Mouse (Mus musculus) midbrain, embryonic 12.5 days (tissue): ENCODE results near the gene Ttll11. TPM values are rescaled to one million over a fixed set of nuclear protein-coding genes. Genes with fewer than 3 reads are reported as not detected.

ENCODE experiments used
- ATAC-seq: fragments of 200-750 bp; cut with Nextera tagmentation; 2 replicates; pipeline ENCODE4 v1.8.0; 2017; ENCODE audit warnings: low read depth, moderate TSS enrichment, moderate library complexity; ENCODE audit not compliant: low FRiP score
- H3K27ac ChIP-seq: fragments of 300-500 bp; sonication (generic); replicated peaks from 2 replicates; pipeline ENCODE4 v1.5.1; 2016; ENCODE audit warnings: mild to moderate bottlenecking
- H3K27me3 ChIP-seq: fragments of 300-500 bp; sonication (generic); 2 replicates; pipeline ENCODE4 v1.6.1; 2016; ENCODE audit warnings: mild to moderate bottlenecking
- H3K36me3 ChIP-seq: fragments of 300-500 bp; sonication (generic); 2 replicates; pipeline ENCODE4 v1.6.1; 2016
- H3K4me1 ChIP-seq: fragments of 300-500 bp; sonication (generic); 2 replicates; pipeline ENCODE4 v1.6.1; 2016
- H3K4me2 ChIP-seq: fragments of 300-500 bp; sonication (generic); replicated peaks from 2 replicates; pipeline ENCODE4 v1.6.1; 2016; ENCODE audit warnings: mild to moderate bottlenecking, moderate library complexity
- H3K4me3 ChIP-seq: fragments of 300-500 bp; sonication (generic); 2 replicates; pipeline ENCODE4 v1.5.1; 2016; ENCODE audit warnings: mild to moderate bottlenecking
- H3K9ac ChIP-seq: fragments of 300-500 bp; sonication (generic); replicated peaks from 2 replicates; pipeline ENCODE4 v1.6.1; 2016; ENCODE audit warnings: mild to moderate bottlenecking, moderate library complexity
- H3K9me3 ChIP-seq: fragments of 300-500 bp; sonication (generic); 2 replicates; pipeline ENCODE4 v1.6.1; 2016; ENCODE audit warnings: mild to moderate bottlenecking
- WGBS: fragments of 180-500 bp; shearing (Covaris S2); methylation state at CpG from one replicate; pipeline ENCODE4 v1.1.7; 2016; 5-methylcytosine and 5-hydroxymethylcytosine counted together
- polyA plus RNA-seq: library from polyadenylated mRNA; unstranded; fragments of >200 nt; fragmentation: Nextera tagmentation; extraction: Ambion mirVana; gene quantifications from 2 replicates; pipeline ENCODE4 v1.2.1, GENCODE M21; 2016

The Ttll11 gene
- polyA plus RNA-seq, 1 experiment from 2014 or later, result 4.2 TPM

DNA sequence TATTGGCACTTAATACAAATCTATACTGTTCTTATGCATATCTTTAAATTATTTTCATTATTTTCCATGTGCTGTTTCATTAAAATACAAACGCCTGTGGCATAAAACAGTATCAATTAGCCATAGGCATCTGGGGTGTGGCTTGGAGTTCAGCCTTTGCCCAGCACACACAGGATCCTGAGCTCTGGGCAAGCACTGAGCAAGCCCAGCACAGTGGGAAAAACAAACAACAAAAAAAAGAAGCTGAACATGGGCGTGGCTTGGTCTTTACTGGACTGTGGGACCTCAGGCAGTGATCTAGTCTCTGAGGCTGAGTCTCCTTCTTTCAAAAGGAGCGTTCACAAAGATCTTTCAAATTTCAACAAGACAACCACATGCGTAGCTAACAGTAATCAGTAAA, 116.4 kb downstream of the Ttll11 start:
- H3K4me2 ChIP-seq, result no peak overlapping the region
- ATAC-seq, result no peak
- H3K9me3 ChIP-seq, result no peaks in the 10 kb centered on the region
- no peaks in the 10 kb centered on the region for H3K36me3 ChIP-seq
- H3K9ac ChIP-seq, result no peak overlapping the region
- H3K4me1 ChIP-seq, result peaks cover 13% of the 10 kb centered on the region; the same call in 1 of the 2 replicates
- H3K27ac ChIP-seq, result no peak overlapping the region
- 77% methylated on average over 4 of the region's 4 CpGs for WGBS
- H3K4me3 ChIP-seq, result no peak overlapping the region
- H3K27me3 ChIP-seq, result no peaks in the 10 kb centered on the region

GRCm38 (mm10) chr2:35861185-35861584, 118.5 kb downstream of the Ttll11 start:
- Histone ChIP-seq H3K9me3 (no peaks in the 10 kb centered on the region), H3K36me3 (no peaks in the 10 kb centered on the region), H3K4me3 (no peak overlapping the region), H3K9ac (no peak overlapping the region), H3K4me1 (peaks cover 13% of the 10 kb centered on the region; the same call in 1 of the 2 replicates), H3K27ac (no peak overlapping the region), H3K27me3 (no peaks in the 10 kb centered on the region), H3K4me2 (no peak overlapping the region)
- ATAC-seq, result no peak
- 88% methylated on average over 7 of the region's 7 CpGs for WGBS

- no peak overlapping the region for H3K4me3 ChIP-seq
- H3K27me3 ChIP-seq, result no peaks in the 10 kb centered on the region
- no peak overlapping the region for H3K9ac ChIP-seq
- peaks cover 13% of the 10 kb centered on the region; the same call in 1 of the 2 replicates for H3K4me1 ChIP-seq
- WGBS, result 75% methylated on average over 10 of the region's 10 CpGs
- H3K9me3 ChIP-seq, result no peaks in the 10 kb centered on the region
- no peaks in the 10 kb centered on the region for H3K36me3 ChIP-seq
- H3K27ac ChIP-seq, result no peak overlapping the region
- no peak overlapping the region for H3K4me2 ChIP-seq
- ATAC-seq, result no peak
Measured at GRCm38 (mm10) chr2:35860394-35860744, 119.3 kb downstream of the Ttll11 start.

GRCm38 (mm10) chr2:35859708-35860393, 119.9 kb downstream of the Ttll11 start:
- Histone ChIP-seq H3K9me3 (no peaks in the 10 kb centered on the region), H3K27me3 (peaks cover under 1% of the 10 kb centered on the region; the same call in 1 of the 2 replicates), H3K4me2 (no peak overlapping the region), H3K4me1 (peaks cover 13% of the 10 kb centered on the region; the same call in 1 of the 2 replicates), H3K36me3 (no peaks in the 10 kb centered on the region), H3K4me3 (no peak overlapping the region), H3K9ac (no peak overlapping the region), H3K27ac (no peak overlapping the region)
- 84% methylated on average over 7 of the region's 7 CpGs for WGBS
- no peak for ATAC-seq

- 75% methylated on average over 6 of the region's 6 CpGs for WGBS
- no peak overlapping the region for H3K27ac ChIP-seq
- no peak for ATAC-seq
- no peak overlapping the region for H3K4me3 ChIP-seq
- no peaks in the 10 kb centered on the region for H3K9me3 ChIP-seq
- no peak overlapping the region for H3K4me2 ChIP-seq
- peaks cover 6% of the 10 kb centered on the region; the same call in 1 of the 2 replicates for H3K27me3 ChIP-seq
- no peaks in the 10 kb centered on the region for H3K36me3 ChIP-seq
- no peak overlapping the region for H3K9ac ChIP-seq
- peaks cover 13% of the 10 kb centered on the region; the same call in 1 of the 2 replicates for H3K4me1 ChIP-seq
Measured at GRCm38 (mm10) chr2:35858281-35858680, 121.4 kb downstream of the Ttll11 start.

GRCm38 (mm10) chr2:35856901-35857300, 122.8 kb downstream of the Ttll11 start:
- Histone ChIP-seq H3K27me3 (peaks cover 6% of the 10 kb centered on the region; the same call in 1 of the 2 replicates), H3K9ac (no peak overlapping the region), H3K4me2 (no peak overlapping the region), H3K36me3 (no peaks in the 10 kb centered on the region), H3K4me1 (peaks cover 16% of the 10 kb centered on the region), H3K27ac (no peak overlapping the region), H3K9me3 (no peaks in the 10 kb centered on the region), H3K4me3 (no peak overlapping the region)
- no peak for ATAC-seq
- 91% methylated on average over 2 of the region's 2 CpGs for WGBS

DNA sequence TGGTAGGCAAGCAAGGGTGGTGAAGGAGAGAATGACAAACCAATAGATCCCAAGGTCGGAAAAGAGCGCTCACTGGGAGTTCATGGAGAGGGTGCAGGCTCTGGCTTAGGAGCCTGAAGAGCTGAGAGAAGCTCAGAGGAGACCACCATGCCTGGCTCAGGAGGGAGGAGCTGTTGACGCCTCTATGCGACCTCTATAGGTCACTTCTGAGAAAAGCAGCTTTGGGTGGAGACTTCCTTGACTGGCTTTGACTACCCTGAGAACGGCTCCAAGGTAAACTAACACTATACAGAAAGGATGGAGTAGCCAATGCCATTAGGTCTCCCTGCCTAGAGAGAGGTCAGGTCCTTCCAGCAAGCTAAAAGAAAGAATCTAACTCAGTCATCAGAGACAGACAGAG, 124.8 kb downstream of the Ttll11 start:
- WGBS, result 37% methylated on average over 5 of the region's 5 CpGs

GRCm38 (mm10) chr2:35852971-35853370, 126.7 kb downstream of the Ttll11 start:
- H3K4me1 ChIP-seq, result peaks cover 27% of the 10 kb centered on the region
- no peak overlapping the region for H3K9ac ChIP-seq
- 52% methylated on average over 4 of the region's 4 CpGs for WGBS
- no peaks in the 10 kb centered on the region for H3K36me3 ChIP-seq
- no peak overlapping the region for H3K4me2 ChIP-seq
- H3K9me3 ChIP-seq, result no peaks in the 10 kb centered on the region
- no peak for ATAC-seq
- H3K27ac ChIP-seq, result no peak overlapping the region
- no peak overlapping the region for H3K4me3 ChIP-seq
- H3K27me3 ChIP-seq, result peaks cover 19% of the 10 kb centered on the region

More for the DNA sequence above, 124.8 kb downstream of the Ttll11 start:
- no peak overlapping the region for H3K4me3 ChIP-seq
- H3K36me3 ChIP-seq, result no peaks in the 10 kb centered on the region
- H3K27me3 ChIP-seq, result peaks cover 14% of the 10 kb centered on the region
- H3K4me1 ChIP-seq, result peaks cover 23% of the 10 kb centered on the region
- no peak overlapping the region for H3K4me2 ChIP-seq
- H3K9me3 ChIP-seq, result no peaks in the 10 kb centered on the region
- no peak overlapping the region for H3K9ac ChIP-seq
- no peak overlapping the region for H3K27ac ChIP-seq
- ATAC-seq, result no peak

GRCm38 (mm10) chr2:35852164-35852509, 127.6 kb downstream of the Ttll11 start:
- peaks cover 27% of the 10 kb centered on the region for H3K4me1 ChIP-seq
- peaks cover 22% of the 10 kb centered on the region for H3K27me3 ChIP-seq
- 16% methylated on average over 3 of the region's 3 CpGs for WGBS
- no peak overlapping the region for H3K4me3 ChIP-seq
- H3K4me2 ChIP-seq, result peak overlapping the region; percentile 21
- H3K36me3 ChIP-seq, result no peaks in the 10 kb centered on the region
- no peaks in the 10 kb centered on the region for H3K9me3 ChIP-seq
- no peak for ATAC-seq
- no peak overlapping the region for H3K27ac ChIP-seq
- H3K9ac ChIP-seq, result no peak overlapping the region

GRCm38 (mm10) chr2:35851420-35852163, 128.1 kb downstream of the Ttll11 start:
- Histone ChIP-seq H3K36me3 (no peaks in the 10 kb centered on the region), H3K4me3 (no peak overlapping the region), H3K27ac (no peak overlapping the region), H3K9ac (no peak overlapping the region), H3K9me3 (no peaks in the 10 kb centered on the region), H3K27me3 (peaks cover 23% of the 10 kb centered on the region), H3K4me1 (peaks cover 27% of the 10 kb centered on the region), H3K4me2 (peak overlapping the region; percentile 21)
- ATAC-seq, result no peak
- 19% methylated on average over 17 of the region's 17 CpGs for WGBS

DNA sequence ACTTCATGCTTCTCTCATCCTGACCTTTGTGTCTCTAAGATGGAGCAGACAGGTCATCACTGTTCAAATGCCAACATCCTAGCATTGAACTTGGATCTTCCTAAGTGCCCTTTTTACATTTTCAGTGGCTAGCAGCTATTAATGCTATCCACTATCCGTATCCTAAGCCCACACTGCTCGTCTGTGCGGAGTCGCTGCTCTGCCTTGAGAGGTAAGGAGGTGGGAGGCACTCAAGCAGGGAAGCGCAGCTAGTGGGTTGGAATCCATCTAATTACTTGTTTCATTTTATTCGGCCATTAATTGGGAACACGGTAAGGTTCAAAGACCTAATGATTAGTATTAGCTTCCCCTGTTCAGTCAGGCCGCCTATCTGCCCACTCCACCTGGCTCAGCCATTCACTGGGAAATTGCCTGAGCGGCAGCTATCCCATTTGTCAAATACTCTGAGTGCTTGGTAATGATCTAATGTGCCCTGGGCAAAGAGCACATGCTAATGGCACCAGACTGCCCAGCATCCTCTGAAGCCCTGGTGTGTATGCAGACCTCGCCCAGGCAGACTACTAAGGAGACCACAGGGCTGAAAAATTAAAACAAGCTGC, 130.0 kb downstream of the Ttll11 start:
- H3K27me3 ChIP-seq, result peaks cover 29% of the 10 kb centered on the region
- WGBS, result 51% methylated on average over 10 of the region's 10 CpGs
- no peaks in the 10 kb centered on the region for H3K9me3 ChIP-seq
- H3K36me3 ChIP-seq, result no peaks in the 10 kb centered on the region
- no peak overlapping the region for H3K4me3 ChIP-seq
- H3K9ac ChIP-seq, result no peak overlapping the region
- H3K4me2 ChIP-seq, result no peak overlapping the region
- H3K4me1 ChIP-seq, result peaks cover 37% of the 10 kb centered on the region
- peak; percentile 53 for ATAC-seq
- peak overlapping the region; percentile 39; the same call in 1 of the 2 replicates for H3K27ac ChIP-seq
